Mouse (Mus musculus): ENCODE results near the gene Dnah2. TPM values are rescaled to one million over a fixed set of nuclear protein-coding genes. Genes with fewer than 3 reads are reported as not detected.
A peak's percentile ranks its signal among the peaks of the same experiment; 100 is the strongest.

The Dnah2 gene
- polyA plus RNA-seq, 1 experiment from 2014 or later: 4.8 TPM

DNA sequence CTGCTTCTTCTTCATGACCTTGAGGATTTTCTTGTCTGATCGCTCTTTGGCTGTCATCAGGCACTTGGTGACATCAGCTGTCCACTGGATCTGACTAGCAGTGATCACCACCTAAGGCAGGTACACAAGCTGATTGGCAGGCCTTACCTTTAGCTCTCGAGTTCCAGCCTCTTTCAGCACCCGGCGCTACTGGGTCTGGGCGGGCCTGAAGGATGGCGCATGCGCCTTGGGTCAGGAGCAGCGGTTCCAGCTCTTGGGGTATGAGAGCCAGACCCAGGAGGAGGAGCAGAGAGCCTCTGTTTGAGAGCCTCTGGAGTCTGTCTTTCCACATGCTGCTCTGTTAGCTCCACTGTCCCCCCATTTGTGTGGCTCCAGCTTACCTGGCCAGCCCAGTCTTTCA is 71.3 kb downstream of the Dnah2 start:
- Histone ChIP-seq H3K9ac (replicated peaks; ENCODE audit: low read length) (no peak overlapping the region), H3K4me2 (ENCODE audit: low read length) (no peak overlapping the region), H3K27me3 (ENCODE audit: control insufficient read depth, insufficient read depth, low read length) (no peaks in the 10 kb centered on the region), H3K27ac (replicated peaks; ENCODE audit: low read depth, low read length) (no peak overlapping the region), H3K4me3 (replicated peaks; ENCODE audit: low read depth, low read length) (no peak overlapping the region), H3K9me3 (ENCODE audit: control insufficient read depth, low read length) (no peaks in the 10 kb centered on the region), H3K36me3 (ENCODE audit: control insufficient read depth, insufficient read depth, low read length) (no peaks in the 10 kb centered on the region), H3K4me1 (ENCODE audit: control insufficient read depth, insufficient read depth, low read length) (no peaks in the 10 kb centered on the region)
- DNase-seq (no peak), ATAC-seq (ENCODE audit: low FRiP score, low TSS enrichment) (no peak)
- WGBS: 81% methylated on average over 8 of the region's 8 CpGs

DNA sequence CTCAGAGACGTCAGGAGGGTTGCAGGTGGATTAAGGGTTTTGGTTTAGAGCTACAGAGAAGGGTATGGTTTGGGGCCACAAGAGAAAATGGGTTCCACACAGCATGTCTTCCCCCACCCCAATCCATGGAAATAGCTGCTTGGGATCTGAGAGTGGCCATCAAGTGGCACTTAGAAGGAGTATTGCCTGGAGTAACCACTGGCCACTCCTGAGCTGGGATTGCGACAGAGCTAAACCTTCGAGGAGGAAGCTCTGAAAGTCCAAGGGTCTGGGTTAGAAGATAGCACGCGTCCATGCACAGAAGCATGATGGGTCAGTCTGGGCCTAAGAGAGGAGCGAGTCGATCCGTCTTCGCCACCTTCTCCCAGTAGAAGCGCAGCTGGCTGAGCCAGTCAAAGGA is 72.1 kb downstream of the Dnah2 start:
- Histone ChIP-seq H3K4me3 (replicated peaks; ENCODE audit: low read depth, low read length) (no peak overlapping the region), H3K9me3 (ENCODE audit: control insufficient read depth, low read length) (no peaks in the 10 kb centered on the region), H3K27ac (replicated peaks; ENCODE audit: low read depth, low read length) (no peak overlapping the region), H3K4me1 (ENCODE audit: control insufficient read depth, insufficient read depth, low read length) (no peaks in the 10 kb centered on the region), H3K9ac (replicated peaks; ENCODE audit: low read length) (no peak overlapping the region), H3K27me3 (ENCODE audit: control insufficient read depth, insufficient read depth, low read length) (no peaks in the 10 kb centered on the region), H3K36me3 (ENCODE audit: control insufficient read depth, insufficient read depth, low read length) (no peaks in the 10 kb centered on the region), H3K4me2 (ENCODE audit: low read length) (no peak overlapping the region)
- ATAC-seq (ENCODE audit: low FRiP score, low TSS enrichment): no peak
- 92% methylated on average over 10 of the region's 10 CpGs for WGBS
- no peak for DNase-seq

DNA sequence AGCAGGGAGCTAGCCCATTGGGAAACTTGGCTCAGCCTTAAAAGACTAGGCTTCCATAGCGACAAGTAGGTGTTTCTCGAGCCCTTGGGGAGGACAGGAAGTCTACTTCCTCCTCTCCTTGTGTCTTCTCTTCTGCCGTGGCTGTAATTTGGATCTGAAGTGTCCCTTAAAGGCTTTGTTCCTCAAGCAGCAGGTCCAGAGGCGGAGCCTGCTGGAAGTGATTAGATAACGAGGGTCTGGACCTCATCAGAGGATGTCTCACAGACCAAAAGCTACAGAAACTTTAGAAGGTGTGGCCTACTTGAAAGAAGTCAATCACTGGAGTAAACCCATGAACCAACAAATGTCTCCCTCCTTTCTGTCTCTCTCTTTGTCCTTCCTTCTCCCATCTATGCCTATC is 74.2 kb downstream of the Dnah2 start:
- Histone ChIP-seq H3K27me3 (ENCODE audit: control insufficient read depth, insufficient read depth, low read length) (no peaks in the 10 kb centered on the region), H3K4me2 (ENCODE audit: low read length) (no peak overlapping the region), H3K9me3 (ENCODE audit: control insufficient read depth, low read length) (no peaks in the 10 kb centered on the region), H3K4me1 (ENCODE audit: control insufficient read depth, insufficient read depth, low read length) (no peaks in the 10 kb centered on the region), H3K9ac (replicated peaks; ENCODE audit: low read length) (no peak overlapping the region), H3K4me3 (replicated peaks; ENCODE audit: low read depth, low read length) (no peak overlapping the region), H3K36me3 (ENCODE audit: control insufficient read depth, insufficient read depth, low read length) (no peaks in the 10 kb centered on the region), H3K27ac (replicated peaks; ENCODE audit: low read depth, low read length) (no peak overlapping the region)
- ATAC-seq (ENCODE audit: low FRiP score, low TSS enrichment) (no peak), DNase-seq (no peak)
- WGBS: 68% methylated on average over 5 of the region's 5 CpGs

DNA sequence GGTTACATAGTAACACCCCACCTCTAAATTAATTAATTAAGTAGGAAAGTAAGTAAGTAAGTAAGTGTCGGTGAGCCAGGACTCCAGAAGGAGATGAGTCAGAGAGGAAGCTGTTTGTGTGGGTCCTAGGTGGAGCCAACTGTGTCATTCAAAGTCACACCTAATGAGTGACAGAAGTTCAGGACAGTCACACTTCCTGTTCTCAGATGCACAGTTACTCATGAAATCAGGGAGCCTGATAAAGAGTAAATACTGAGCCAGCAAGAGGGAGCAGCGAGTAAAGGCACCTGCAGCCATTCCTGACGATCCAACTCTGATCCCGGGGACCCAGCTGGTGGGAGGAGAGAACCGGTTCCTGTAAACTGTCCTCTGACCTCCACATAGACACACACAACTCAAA is 76.2 kb downstream of the Dnah2 start:
- 92% methylated on average over 5 of the region's 5 CpGs for WGBS
- DNase-seq: no peak
- H3K4me3 ChIP-seq (replicated peaks; ENCODE audit: low read depth, low read length): no peak overlapping the region
- no peak overlapping the region for H3K27ac ChIP-seq (replicated peaks; ENCODE audit: low read depth, low read length)
- ATAC-seq (ENCODE audit: low FRiP score, low TSS enrichment): no peak
- no peak overlapping the region for H3K4me2 ChIP-seq (ENCODE audit: low read length)
- H3K36me3 ChIP-seq (ENCODE audit: control insufficient read depth, insufficient read depth, low read length): no peaks in the 10 kb centered on the region
- no peak overlapping the region for H3K9ac ChIP-seq (replicated peaks; ENCODE audit: low read length)
- no peaks in the 10 kb centered on the region for H3K9me3 ChIP-seq (ENCODE audit: control insufficient read depth, low read length)
- H3K27me3 ChIP-seq (ENCODE audit: control insufficient read depth, insufficient read depth, low read length): no peaks in the 10 kb centered on the region
- H3K4me1 ChIP-seq (ENCODE audit: control insufficient read depth, insufficient read depth, low read length): no peaks in the 10 kb centered on the region

DNA sequence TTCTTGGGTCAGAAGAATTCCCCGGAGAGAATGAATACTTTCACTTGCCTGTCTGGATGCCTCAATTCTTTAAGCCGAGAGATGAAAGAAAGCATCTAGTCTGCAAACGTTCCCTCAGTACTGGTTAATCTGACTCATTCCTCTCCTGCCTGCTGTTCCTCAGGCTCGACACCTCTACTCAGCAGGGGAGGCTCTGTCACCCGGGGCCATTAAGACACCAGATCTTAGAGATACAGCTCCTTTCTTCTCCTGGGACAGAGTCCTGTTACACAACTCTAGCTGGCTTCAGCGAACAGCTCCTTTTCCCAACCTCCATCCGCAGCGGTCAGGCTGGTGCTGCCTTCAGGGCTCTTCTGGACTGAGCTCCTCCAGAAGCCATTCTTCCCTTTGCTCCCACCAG is 77.4 kb downstream of the Dnah2 start:
- H3K4me1 ChIP-seq (ENCODE audit: control insufficient read depth, insufficient read depth, low read length): no peaks in the 10 kb centered on the region
- H3K27me3 ChIP-seq (ENCODE audit: control insufficient read depth, insufficient read depth, low read length): no peaks in the 10 kb centered on the region
- no peaks in the 10 kb centered on the region for H3K36me3 ChIP-seq (ENCODE audit: control insufficient read depth, insufficient read depth, low read length)
- WGBS: 18% methylated on average over 8 of the region's 8 CpGs
- H3K9ac ChIP-seq (replicated peaks; ENCODE audit: low read length): no peak overlapping the region
- DNase-seq: peak; percentile 3
- ATAC-seq (ENCODE audit: low FRiP score, low TSS enrichment): no peak
- H3K4me3 ChIP-seq (replicated peaks; ENCODE audit: low read depth, low read length): no peak overlapping the region
- H3K9me3 ChIP-seq (ENCODE audit: control insufficient read depth, low read length): no peaks in the 10 kb centered on the region
- H3K27ac ChIP-seq (replicated peaks; ENCODE audit: low read depth, low read length): no peak overlapping the region
- H3K4me2 ChIP-seq (ENCODE audit: low read length): no peak overlapping the region

DNA sequence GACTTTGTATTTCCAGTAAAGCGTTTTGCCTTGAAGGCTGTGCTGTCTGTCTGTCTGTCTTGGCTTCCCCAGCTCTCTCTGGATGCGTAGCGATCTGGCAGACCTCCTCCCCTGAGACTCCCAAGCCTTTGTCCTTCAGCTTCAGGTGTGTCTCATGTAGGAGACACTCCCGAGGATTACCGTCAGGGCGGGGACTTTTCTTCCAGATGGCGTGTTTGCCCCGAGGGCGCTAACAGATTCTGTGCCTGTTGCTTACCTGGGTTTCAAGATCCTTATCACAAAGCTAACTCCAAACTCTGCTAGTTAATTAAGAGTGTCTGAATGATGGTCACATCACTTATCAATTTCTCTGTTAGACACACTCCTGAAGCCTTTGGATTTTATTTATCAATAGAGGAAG is 79.6 kb downstream of the Dnah2 start:
- H3K27ac ChIP-seq (replicated peaks; ENCODE audit: low read depth, low read length): no peak overlapping the region
- no peaks in the 10 kb centered on the region for H3K27me3 ChIP-seq (ENCODE audit: control insufficient read depth, insufficient read depth, low read length)
- DNase-seq (no peak), ATAC-seq (ENCODE audit: low FRiP score, low TSS enrichment) (no peak)
- WGBS: 89% methylated on average over 9 of the region's 9 CpGs
- no peak overlapping the region for H3K4me2 ChIP-seq (ENCODE audit: low read length)
- H3K9me3 ChIP-seq (ENCODE audit: control insufficient read depth, low read length): no peaks in the 10 kb centered on the region
- no peaks in the 10 kb centered on the region for H3K36me3 ChIP-seq (ENCODE audit: control insufficient read depth, insufficient read depth, low read length)
- H3K9ac ChIP-seq (replicated peaks; ENCODE audit: low read length): no peak overlapping the region
- H3K4me3 ChIP-seq (replicated peaks; ENCODE audit: low read depth, low read length): no peak overlapping the region
- H3K4me1 ChIP-seq (ENCODE audit: control insufficient read depth, insufficient read depth, low read length): no peaks in the 10 kb centered on the region

DNA sequence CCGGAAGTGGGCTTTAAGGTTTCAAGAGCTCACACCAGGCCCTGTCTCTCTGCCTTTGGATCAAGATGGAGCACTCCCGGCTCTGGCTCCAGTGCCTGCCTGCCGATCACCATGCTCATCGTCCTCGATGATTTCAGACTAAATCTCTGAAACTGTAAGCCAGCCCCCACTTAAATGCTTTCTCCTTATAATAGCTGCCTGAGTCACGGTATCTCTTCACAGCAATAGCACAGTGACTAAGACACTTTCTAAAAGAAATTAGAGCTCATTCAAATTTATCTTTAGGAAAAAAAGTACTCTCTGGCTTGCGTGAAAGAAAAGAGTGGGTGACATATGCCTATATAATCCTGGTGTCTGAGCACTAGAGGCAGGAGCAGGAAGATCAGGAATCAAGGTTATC is 84.9 kb downstream of the Dnah2 start:
- no peak overlapping the region for H3K4me2 ChIP-seq (ENCODE audit: low read length)
- DNase-seq: no peak
- no peaks in the 10 kb centered on the region for H3K9me3 ChIP-seq (ENCODE audit: control insufficient read depth, low read length)
- H3K27ac ChIP-seq (replicated peaks; ENCODE audit: low read depth, low read length): no peak overlapping the region
- no peak for ATAC-seq (ENCODE audit: low FRiP score, low TSS enrichment)
- no peaks in the 10 kb centered on the region for H3K4me1 ChIP-seq (ENCODE audit: control insufficient read depth, insufficient read depth, low read length)
- H3K9ac ChIP-seq (replicated peaks; ENCODE audit: low read length): no peak overlapping the region
- no peaks in the 10 kb centered on the region for H3K36me3 ChIP-seq (ENCODE audit: control insufficient read depth, insufficient read depth, low read length)
- 97% methylated on average over 7 of the region's 7 CpGs for WGBS
- no peaks in the 10 kb centered on the region for H3K27me3 ChIP-seq (ENCODE audit: control insufficient read depth, insufficient read depth, low read length)
- H3K4me3 ChIP-seq (replicated peaks; ENCODE audit: low read depth, low read length): no peak overlapping the region

DNA sequence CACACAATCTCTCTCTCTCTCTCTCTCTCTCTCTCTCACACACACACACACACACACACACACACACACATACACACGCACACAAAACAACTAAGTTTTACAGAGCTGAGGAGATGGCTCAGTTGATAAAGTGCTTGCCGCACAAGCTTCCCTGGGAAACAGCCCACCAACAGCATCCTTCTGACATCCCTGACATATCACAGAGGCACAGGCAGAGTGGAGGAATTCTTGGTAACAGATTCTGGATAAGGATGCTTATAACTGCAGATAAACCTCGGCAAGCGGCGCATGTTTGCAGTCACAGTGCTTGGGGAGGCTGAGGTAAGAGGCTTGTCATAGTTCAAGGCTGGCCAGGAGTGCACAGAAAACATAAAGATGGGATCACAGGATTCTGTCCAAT is 87.3 kb downstream of the Dnah2 start:
- H3K27me3 ChIP-seq (ENCODE audit: control insufficient read depth, insufficient read depth, low read length): no peaks in the 10 kb centered on the region
- no peak overlapping the region for H3K4me2 ChIP-seq (ENCODE audit: low read length)
- WGBS: 81% methylated on average over 5 of the region's 5 CpGs
- DNase-seq (no peak), ATAC-seq (ENCODE audit: low FRiP score, low TSS enrichment) (no peak)
- H3K4me1 ChIP-seq (ENCODE audit: control insufficient read depth, insufficient read depth, low read length): no peaks in the 10 kb centered on the region
- H3K4me3 ChIP-seq (replicated peaks; ENCODE audit: low read depth, low read length): no peak overlapping the region
- H3K9ac ChIP-seq (replicated peaks; ENCODE audit: low read length): no peak overlapping the region; the same call in 1 of the 2 replicates
- no peaks in the 10 kb centered on the region for H3K9me3 ChIP-seq (ENCODE audit: control insufficient read depth, low read length)
- H3K36me3 ChIP-seq (ENCODE audit: control insufficient read depth, insufficient read depth, low read length): no peaks in the 10 kb centered on the region
- no peak overlapping the region for H3K27ac ChIP-seq (replicated peaks; ENCODE audit: low read depth, low read length)

DNA sequence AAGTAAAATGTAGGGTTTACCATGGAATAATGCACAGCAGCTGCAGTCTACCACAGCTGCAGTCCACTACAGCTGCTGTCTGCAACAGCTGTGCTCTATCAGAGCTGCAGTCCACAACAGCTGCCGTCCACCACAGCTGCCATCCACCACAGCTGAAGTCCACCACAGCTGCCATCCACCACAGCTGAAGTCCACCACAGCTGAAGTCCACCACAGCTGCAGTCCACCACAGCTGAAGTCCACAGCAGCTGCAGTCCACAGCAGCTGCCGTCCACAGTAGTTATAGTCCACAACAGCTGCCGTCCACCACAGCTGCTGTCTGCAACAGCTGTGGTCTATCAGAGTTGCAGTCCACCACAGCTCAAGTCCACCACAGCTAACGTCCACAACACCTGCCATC is 89.0 kb downstream of the Dnah2 start:
- H3K27me3 ChIP-seq (ENCODE audit: control insufficient read depth, insufficient read depth, low read length): no peaks in the 10 kb centered on the region
- H3K4me3 ChIP-seq (replicated peaks; ENCODE audit: low read depth, low read length): no peak overlapping the region
- ATAC-seq (ENCODE audit: low FRiP score, low TSS enrichment): no peak
- H3K9me3 ChIP-seq (ENCODE audit: control insufficient read depth, low read length): no peaks in the 10 kb centered on the region
- DNase-seq: no peak
- no peak overlapping the region for H3K9ac ChIP-seq (replicated peaks; ENCODE audit: low read length)
- H3K4me1 ChIP-seq (ENCODE audit: control insufficient read depth, insufficient read depth, low read length): no peaks in the 10 kb centered on the region
- no peak overlapping the region for H3K27ac ChIP-seq (replicated peaks; ENCODE audit: low read depth, low read length)
- 79% methylated on average over 4 of the region's 4 CpGs for WGBS
- H3K4me2 ChIP-seq (ENCODE audit: low read length): no peak overlapping the region
- H3K36me3 ChIP-seq (ENCODE audit: control insufficient read depth, insufficient read depth, low read length): no peaks in the 10 kb centered on the region

All from midbrain, embryonic 14.5 days (tissue).